Mouse (Mus musculus) bone marrow, adult 2 months (tissue): Measurements from ENCODE around the gene Gm9970.

Experiments
- CTCF ChIP-seq: fragments of 200-500 bp; IDR thresholded peaks from 2 replicates; pipeline ENCODE4 v1.5.1; 2011; ENCODE audit warnings: low read length, control low read depth; ENCODE audit not compliant: control insufficient read depth, insufficient read depth
- POLR2A ChIP-seq: fragments of 200-500 bp; IDR thresholded peaks from 2 replicates; pipeline ENCODE4 v1.6.1; 2011; ENCODE audit warnings: low read depth, mild to moderate bottlenecking, control low read depth, low read length, borderline replicate concordance; ENCODE audit not compliant: control insufficient read depth

GRCm38 (mm10) chr5:31255381-31255780, 14.3 kb upstream of the Gm9970 start:
- TF ChIP-seq CTCF (no peak), POLR2A (no peak)
